Mouse (Mus musculus) adrenal gland, postnatal 10 days (tissue): ENCODE results near the gene Gm28043. TPM values are rescaled to one million over a fixed set of nuclear protein-coding genes. Genes with fewer than 3 reads are reported as not detected.

ENCODE experiments used
- DNase-seq: peaks from one replicate; pipeline ENCODE4 v3.0.0; 2021; ENCODE audit warnings: mixed read lengths
- total RNA-seq, 2 experiments: library from RNA; stranded (reverse); gene quantifications; 2 replicates each; pipeline ENCODE4 v1.2.3; 2021

The Gm28043 gene
- total RNA-seq, 2 experiments from 2014 or later, result 2.3 to 4.6 TPM

GRCm38 (mm10) chr17:29623488-29623887 is 8.8 kb downstream of the Gm28043 start:
- DNase-seq, result no peak

- peak; percentile 50 for DNase-seq
Measured at GRCm38 (mm10) chr17:29627285-29627684, 12.6 kb downstream of the Gm28043 start.

- DNase-seq, result no peak
Measured at GRCm38 (mm10) chr17:29628946-29629345, 14.3 kb downstream of the Gm28043 start.

GRCm38 (mm10) chr17:29629620-29630019 is 14.9 kb downstream of the Gm28043 start:
- DNase-seq, result no peak

GRCm38 (mm10) chr17:29632312-29632711 is 17.6 kb downstream of the Gm28043 start:
- no peak for DNase-seq

GRCm38 (mm10) chr17:29635492-29635891 is 20.8 kb downstream of the Gm28043 start:
- DNase-seq, result no peak

GRCm38 (mm10) chr17:29636118-29636517 is 21.4 kb downstream of the Gm28043 start:
- peak; percentile 56 for DNase-seq

- DNase-seq, result peak; percentile 49
Measured at GRCm38 (mm10) chr17:29637377-29637776, 22.7 kb downstream of the Gm28043 start.

GRCm38 (mm10) chr17:29637895-29638294 is 23.2 kb downstream of the Gm28043 start:
- DNase-seq, result no peak

GRCm38 (mm10) chr17:29640971-29641370 is 26.3 kb downstream of the Gm28043 start:
- DNase-seq, result peak; percentile 75

GRCm38 (mm10) chr17:29642219-29642618 is 27.5 kb downstream of the Gm28043 start:
- DNase-seq, result no peak

GRCm38 (mm10) chr17:29658249-29658648 is 43.6 kb downstream of the Gm28043 start:
- DNase-seq, result no peak

- DNase-seq, result peak; percentile 99
Measured at GRCm38 (mm10) chr17:29660076-29660761, 45.5 kb downstream of the Gm28043 start, which contains the start of gene Cmtr1. TSS of gene Cmtr1 (plus strand) at chr17:29660595.

- DNase-seq, result no peak
Measured at GRCm38 (mm10) chr17:29660762-29661391, 46.2 kb downstream of the Gm28043 start.

GRCm38 (mm10) chr17:29662145-29662544 is 47.5 kb downstream of the Gm28043 start:
- DNase-seq, result peak; percentile 28

GRCm38 (mm10) chr17:29668051-29668986 is 53.6 kb downstream of the Gm28043 start:
- DNase-seq, result peak; percentile 31

GRCm38 (mm10) chr17:29669030-29669429 is 54.4 kb downstream of the Gm28043 start:
- DNase-seq, result no peak

- DNase-seq, result peak; percentile 19
Measured at GRCm38 (mm10) chr17:29669936-29670335, 55.3 kb downstream of the Gm28043 start.

- DNase-seq, result no peak
Measured at GRCm38 (mm10) chr17:29671021-29671420, 56.3 kb downstream of the Gm28043 start.

- DNase-seq, result no peak
Measured at GRCm38 (mm10) chr17:29673325-29673724, 58.6 kb downstream of the Gm28043 start.

- DNase-seq, result no peak
Measured at GRCm38 (mm10) chr17:29678526-29678925, 63.9 kb downstream of the Gm28043 start.

GRCm38 (mm10) chr17:29679038-29679767 is 64.5 kb downstream of the Gm28043 start:
- DNase-seq, result no peak
